Mouse (Mus musculus) T-helper 1 cell (primary cell): ENCODE results near the gene Tmbim7.

Experiments
- in situ Hi-C: fragments of 300-600 bp; cut with MboI, MseI; formaldehyde crosslinking; loops from one replicate; pipeline ENCODE4 v1.15.1; 2025; ENCODE audit warnings: high pct_unique_total_duplicates

Tmbim7 gene

GRCm38 (mm10) chr5:3665225-3665624 is 14.2 kb downstream of the Tmbim7 start:
- in situ Hi-C loops: loop anchor here (10.0 kb wide), 1 partner anchor 220 kb away; no protein-coding TSS in a partner anchor

- in situ Hi-C loops: loop anchor here (10.0 kb wide), 1 partner anchor 218 kb away; no protein-coding TSS in a partner anchor
Observed at GRCm38 (mm10) chr5:3666585-3666984, 15.6 kb downstream of the Tmbim7 start.

GRCm38 (mm10) chr5:3669938-3670554 is 19.1 kb downstream of the Tmbim7 start:
- in situ Hi-C loops: loop anchor here (10.0 kb wide), 1 partner anchor 215 kb away; no protein-coding TSS in a partner anchor

GRCm38 (mm10) chr5:3688298-3688697 is 37.3 kb downstream of the Tmbim7 start:
- in situ Hi-C loops: no loop called here

GRCm38 (mm10) chr5:3691283-3691682 is 40.3 kb downstream of the Tmbim7 start:
- in situ Hi-C loops: no loop called here

GRCm38 (mm10) chr5:3692956-3693355 is 42.0 kb downstream of the Tmbim7 start:
- in situ Hi-C loops: no loop called here

GRCm38 (mm10) chr5:3695191-3695590 is 44.2 kb downstream of the Tmbim7 start:
- in situ Hi-C loops: no loop called here

GRCm38 (mm10) chr5:3696031-3696430 is 45.0 kb downstream of the Tmbim7 start:
- in situ Hi-C loops: no loop called here

GRCm38 (mm10) chr5:3700025-3700424 is 49.0 kb downstream of the Tmbim7 start:
- in situ Hi-C loops: no loop called here

- in situ Hi-C loops: no loop called here
Observed at GRCm38 (mm10) chr5:3702180-3702579, 51.2 kb downstream of the Tmbim7 start.

- in situ Hi-C loops: no loop called here
Observed at GRCm38 (mm10) chr5:3715800-3716199, 64.8 kb downstream of the Tmbim7 start.

- in situ Hi-C loops: no loop called here
Observed at GRCm38 (mm10) chr5:3719371-3719770, 68.4 kb downstream of the Tmbim7 start.

- in situ Hi-C loops: no loop called here
Observed at GRCm38 (mm10) chr5:3722873-3723272, 71.9 kb downstream of the Tmbim7 start.

- in situ Hi-C loops: no loop called here
Observed at GRCm38 (mm10) chr5:3723415-3723814, 72.4 kb downstream of the Tmbim7 start.

- in situ Hi-C loops: no loop called here
Observed at GRCm38 (mm10) chr5:3725491-3725890, 74.5 kb downstream of the Tmbim7 start.

GRCm38 (mm10) chr5:3728820-3729219 is 77.8 kb downstream of the Tmbim7 start:
- in situ Hi-C loops: no loop called here
